Mouse (Mus musculus): ENCODE data around the gene Timm17b. TPM values are rescaled to one million over a fixed set of nuclear protein-coding genes. Genes with fewer than 3 reads are reported as not detected.

Timm17b gene
- 161 and 163 TPM in 2 replicates for polyA plus RNA-seq (2015; fragmentation: Nextera tagmentation; extraction: Ambion mirVana)

DNA sequence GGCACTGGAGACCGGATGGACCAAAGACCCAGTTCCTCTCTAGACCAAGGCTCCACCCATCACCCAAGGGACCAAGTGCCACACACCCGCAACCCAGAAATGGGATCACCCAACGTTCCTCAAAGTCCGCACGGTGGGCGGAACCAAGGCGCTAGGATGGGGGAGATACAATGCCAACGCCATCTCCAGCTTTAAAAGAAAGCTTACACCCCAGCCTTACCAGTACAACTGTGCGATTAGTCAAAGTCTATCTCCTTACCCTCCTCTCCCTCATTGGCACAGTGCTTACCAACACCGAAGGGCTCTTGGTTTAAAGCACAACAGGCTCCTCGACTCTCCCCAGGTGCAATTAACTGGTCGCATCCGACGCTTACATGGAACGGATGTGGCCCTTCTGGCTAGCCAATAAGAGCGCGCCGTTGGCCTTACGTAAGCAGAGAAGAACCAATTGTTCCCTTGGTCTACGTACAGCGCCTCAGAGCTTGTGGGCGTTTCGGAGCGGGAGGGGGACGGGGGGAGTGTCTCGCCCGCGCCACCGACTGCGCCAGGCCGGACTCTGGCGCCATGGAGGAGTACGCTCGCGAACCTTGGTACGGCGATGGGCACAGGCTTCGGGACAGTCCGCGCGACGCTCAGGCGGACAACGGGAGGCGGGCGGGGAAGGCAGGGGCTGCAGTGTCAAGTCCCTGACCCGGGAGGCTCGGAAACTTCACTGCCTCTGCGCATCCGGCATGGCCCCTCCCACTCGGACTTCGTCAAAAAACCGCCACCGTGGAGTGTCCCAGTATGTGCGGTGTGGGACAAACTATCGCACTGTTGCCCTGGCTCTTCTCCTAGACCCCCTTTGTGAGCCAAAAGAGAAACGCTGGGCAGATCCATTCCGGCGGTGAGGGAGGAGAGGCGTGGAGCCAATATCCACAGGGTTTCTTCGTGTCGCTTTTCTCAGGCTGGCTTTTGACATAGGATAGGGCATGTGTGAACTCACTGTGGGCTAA, at the start of gene Timm17b, which contains the start of gene Pqbp1:
TSS of gene Timm17b (plus strand) at position 478 of the 995 bp plus-strand sequence.
TSS of gene Pqbp1 (minus strand) at position 390 of the 995 bp plus-strand sequence.
- 20% methylated on average over 59 of the region's 62 CpGs for WGBS
- H3K27me3 ChIP-seq (replicated peaks; ENCODE audit: control insufficient read depth, insufficient read depth, low read length), result no peaks in the 10 kb centered on the region
- ATAC-seq, result peak; percentile 98

GRCm38 (mm10) chrX:7854578-7854977, 44.6 kb upstream of the Timm17b start:
- no peaks in the 10 kb centered on the region for H3K9me3 ChIP-seq (ENCODE audit: control insufficient read depth, low read length)
- no peaks in the 10 kb centered on the region for H3K27me3 ChIP-seq (replicated peaks; ENCODE audit: control insufficient read depth, insufficient read depth, low read length)
- no peak for ATAC-seq
- no peak overlapping the region for H3K4me3 ChIP-seq (ENCODE audit: low read length)
- no peaks in the 10 kb centered on the region for H3K36me3 ChIP-seq (ENCODE audit: control insufficient read depth, insufficient read depth, low read length)
- H3K27ac ChIP-seq (ENCODE audit: low read depth, low read length), result no peak overlapping the region
- no peak overlapping the region for H3K4me2 ChIP-seq (ENCODE audit: low read length)
- H3K4me1 ChIP-seq (ENCODE audit: control insufficient read depth, insufficient read depth, low read depth, low read length), result no peaks in the 10 kb centered on the region
- no peak overlapping the region for H3K9ac ChIP-seq (ENCODE audit: low read depth, low read length)
- WGBS, result 50% methylated on average over 2 of the region's 2 CpGs

More for the DNA sequence above, at the start of gene Timm17b, which contains the start of gene Pqbp1:
- Histone ChIP-seq H3K9ac (ENCODE audit: low read depth, low read length) (peak within 1 kb of the TSS; percentile 73), H3K4me3 (ENCODE audit: low read length) (peak within 1 kb of the TSS; percentile 48), H3K36me3 (ENCODE audit: control insufficient read depth, insufficient read depth, low read length) (peaks cover 3% of the 10 kb centered on the region), H3K27ac (ENCODE audit: low read depth, low read length) (peak within 1 kb of the TSS; percentile 89), H3K4me1 (ENCODE audit: control insufficient read depth, insufficient read depth, low read depth, low read length) (peaks cover 6% of the 10 kb centered on the region), H3K4me2 (ENCODE audit: low read length) (peak within 1 kb of the TSS; percentile 56), H3K9me3 (ENCODE audit: control insufficient read depth, low read length) (no peaks in the 10 kb centered on the region)

DNA sequence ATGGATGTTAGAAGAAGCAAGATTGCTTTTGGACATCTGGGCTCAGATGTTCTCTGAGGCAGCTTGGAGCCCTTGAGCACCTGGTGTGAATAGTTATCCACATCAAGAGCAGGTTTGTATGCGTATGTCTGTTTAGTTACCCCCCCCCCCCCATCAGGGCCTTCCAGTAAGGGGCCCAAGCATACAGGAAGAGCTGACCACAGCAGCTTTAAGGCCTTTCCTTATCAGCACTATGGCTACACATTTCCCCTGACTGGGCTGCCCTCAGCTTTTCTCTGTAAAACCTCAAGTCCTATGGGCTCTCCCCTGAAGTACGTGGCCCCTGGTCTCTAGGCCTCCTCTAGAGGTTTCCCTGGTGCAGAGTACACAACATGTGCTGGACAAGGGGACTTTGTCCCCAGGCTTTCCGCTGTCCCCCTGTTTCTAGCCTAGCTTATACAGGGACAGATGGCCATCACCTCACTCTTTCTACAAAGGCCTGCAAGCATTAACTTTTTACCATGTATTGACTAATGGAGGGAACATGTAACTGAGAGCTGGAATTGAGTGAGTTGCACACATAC, 39.9 kb upstream of the Timm17b start:
- no peak overlapping the region for H3K4me2 ChIP-seq (ENCODE audit: low read length)
- H3K9me3 ChIP-seq (ENCODE audit: control insufficient read depth, low read length), result no peaks in the 10 kb centered on the region
- WGBS, result 92% methylated on average over 3 of the region's 3 CpGs
- no peak overlapping the region for H3K27ac ChIP-seq (ENCODE audit: low read depth, low read length)
- ATAC-seq, result no peak
- no peaks in the 10 kb centered on the region for H3K36me3 ChIP-seq (ENCODE audit: control insufficient read depth, insufficient read depth, low read length)
- H3K4me3 ChIP-seq (ENCODE audit: low read length), result no peak overlapping the region
- no peaks in the 10 kb centered on the region for H3K4me1 ChIP-seq (ENCODE audit: control insufficient read depth, insufficient read depth, low read depth, low read length)
- no peak overlapping the region for H3K9ac ChIP-seq (ENCODE audit: low read depth, low read length)
- no peaks in the 10 kb centered on the region for H3K27me3 ChIP-seq (replicated peaks; ENCODE audit: control insufficient read depth, insufficient read depth, low read length)

DNA sequence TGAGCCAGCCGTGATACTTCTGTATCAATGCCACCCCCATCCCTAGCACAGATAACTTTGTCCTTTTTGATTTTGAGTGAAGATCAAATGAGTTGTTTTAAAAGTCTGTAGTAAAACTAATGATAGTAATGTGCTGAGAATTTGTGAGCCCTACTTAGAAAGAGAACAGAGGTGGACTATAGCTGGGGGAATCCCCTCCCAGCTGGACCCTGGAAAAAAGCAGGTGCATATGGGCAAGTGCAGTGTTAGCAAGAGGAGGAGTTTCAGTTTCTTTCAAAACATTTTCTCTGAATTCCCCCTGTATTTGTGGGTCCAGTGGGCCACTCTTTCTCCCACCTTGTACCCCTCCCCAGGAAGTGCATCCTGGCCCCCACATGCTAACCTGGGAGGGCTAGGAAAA, 36.0 kb upstream of the Timm17b start:
- no peak overlapping the region for H3K4me2 ChIP-seq (ENCODE audit: low read length)
- WGBS, result 93% methylated on average over 1 of the region's 1 CpGs
- H3K4me1 ChIP-seq (ENCODE audit: control insufficient read depth, insufficient read depth, low read depth, low read length), result no peaks in the 10 kb centered on the region
- H3K9ac ChIP-seq (ENCODE audit: low read depth, low read length), result no peak overlapping the region
- no peak overlapping the region for H3K4me3 ChIP-seq (ENCODE audit: low read length)
- 0 out of 2 replicates have a peak, but pooled peaks cover 4% of the 10 kb centered on the region for H3K36me3 ChIP-seq (ENCODE audit: control insufficient read depth, insufficient read depth, low read length)
- no peaks in the 10 kb centered on the region for H3K9me3 ChIP-seq (ENCODE audit: control insufficient read depth, low read length)
- H3K27ac ChIP-seq (ENCODE audit: low read depth, low read length), result no peak overlapping the region
- no peak for ATAC-seq
- no peaks in the 10 kb centered on the region for H3K27me3 ChIP-seq (replicated peaks; ENCODE audit: control insufficient read depth, insufficient read depth, low read length)

- no peak overlapping the region for H3K4me3 ChIP-seq (ENCODE audit: low read length)
- no peak overlapping the region for H3K27ac ChIP-seq (ENCODE audit: low read depth, low read length)
- WGBS, result 83% methylated on average over 3 of the region's 3 CpGs
- H3K9me3 ChIP-seq (ENCODE audit: control insufficient read depth, low read length), result no peaks in the 10 kb centered on the region
- no peaks in the 10 kb centered on the region for H3K4me1 ChIP-seq (ENCODE audit: control insufficient read depth, insufficient read depth, low read depth, low read length)
- no peak overlapping the region for H3K4me2 ChIP-seq (ENCODE audit: low read length)
- H3K9ac ChIP-seq (ENCODE audit: low read depth, low read length), result no peak overlapping the region
- H3K27me3 ChIP-seq (replicated peaks; ENCODE audit: control insufficient read depth, insufficient read depth, low read length), result no peaks in the 10 kb centered on the region
- ATAC-seq, result no peak
- H3K36me3 ChIP-seq (ENCODE audit: control insufficient read depth, insufficient read depth, low read length), result 0 out of 2 replicates have a peak, but pooled peaks cover 6% of the 10 kb centered on the region
Measured at GRCm38 (mm10) chrX:7864551-7864950, 34.6 kb upstream of the Timm17b start.

DNA sequence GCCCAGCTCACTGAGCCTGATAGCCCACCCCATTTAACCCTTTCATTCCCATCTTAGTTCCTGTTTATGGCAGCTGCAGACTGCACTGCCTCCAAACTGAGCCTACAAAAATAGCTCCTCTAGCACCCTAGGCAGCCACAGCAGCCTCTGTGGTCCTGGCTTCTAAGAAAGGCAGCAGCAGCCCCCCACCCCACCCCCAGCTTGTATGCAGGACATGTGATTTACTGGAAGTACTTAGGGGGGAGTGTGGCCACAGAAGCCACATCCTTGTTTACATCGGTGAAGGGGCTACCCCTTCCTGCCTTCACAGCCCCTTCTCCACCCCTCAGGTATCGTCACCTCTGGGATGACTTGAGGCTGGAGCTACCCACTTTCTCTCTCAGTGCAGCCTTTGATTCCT, 33.8 kb upstream of the Timm17b start:
- ATAC-seq, result no peak
- Histone ChIP-seq H3K27me3 (replicated peaks; ENCODE audit: control insufficient read depth, insufficient read depth, low read length) (no peaks in the 10 kb centered on the region), H3K4me2 (ENCODE audit: low read length) (no peak overlapping the region), H3K9me3 (ENCODE audit: control insufficient read depth, low read length) (no peaks in the 10 kb centered on the region), H3K36me3 (ENCODE audit: control insufficient read depth, insufficient read depth, low read length) (0 out of 2 replicates have a peak, but pooled peaks cover 6% of the 10 kb centered on the region), H3K4me3 (ENCODE audit: low read length) (no peak overlapping the region), H3K9ac (ENCODE audit: low read depth, low read length) (no peak overlapping the region), H3K4me1 (ENCODE audit: control insufficient read depth, insufficient read depth, low read depth, low read length) (no peaks in the 10 kb centered on the region), H3K27ac (ENCODE audit: low read depth, low read length) (no peak overlapping the region)
- WGBS, result 70% methylated on average over 2 of the region's 2 CpGs

GRCm38 (mm10) chrX:7865786-7866185, 33.4 kb upstream of the Timm17b start:
- Histone ChIP-seq H3K36me3 (ENCODE audit: control insufficient read depth, insufficient read depth, low read length) (0 out of 2 replicates have a peak, but pooled peaks cover 6% of the 10 kb centered on the region), H3K4me2 (ENCODE audit: low read length) (no peak overlapping the region), H3K4me3 (ENCODE audit: low read length) (no peak overlapping the region), H3K27me3 (replicated peaks; ENCODE audit: control insufficient read depth, insufficient read depth, low read length) (no peaks in the 10 kb centered on the region), H3K27ac (ENCODE audit: low read depth, low read length) (no peak overlapping the region), H3K9me3 (ENCODE audit: control insufficient read depth, low read length) (no peaks in the 10 kb centered on the region), H3K9ac (ENCODE audit: low read depth, low read length) (no peak overlapping the region), H3K4me1 (ENCODE audit: control insufficient read depth, insufficient read depth, low read depth, low read length) (no peaks in the 10 kb centered on the region)
- WGBS, result 69% methylated on average over 2 of the region's 2 CpGs
- ATAC-seq, result no peak

DNA sequence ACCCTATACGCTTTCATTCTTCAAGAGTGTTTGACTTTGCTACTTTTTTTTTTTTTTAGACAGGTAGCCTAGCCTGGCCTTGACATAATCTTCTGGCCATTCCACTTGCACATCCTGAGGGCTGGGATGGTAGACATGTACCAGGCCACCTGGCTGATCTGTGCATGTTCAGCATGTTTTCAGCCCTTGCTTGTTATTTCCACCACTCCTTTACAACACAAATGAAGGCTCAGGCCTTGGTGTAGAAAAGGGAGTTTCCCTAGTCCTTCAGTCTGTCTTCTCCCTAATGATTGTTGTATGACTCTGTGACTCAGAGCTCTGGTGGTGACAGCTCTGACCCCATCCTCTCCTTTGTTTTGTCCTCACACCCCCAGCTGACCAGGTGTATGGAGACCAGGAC, 32.0 kb upstream of the Timm17b start:
- Histone ChIP-seq H3K36me3 (ENCODE audit: control insufficient read depth, insufficient read depth, low read length) (0 out of 2 replicates have a peak, but pooled peaks cover 6% of the 10 kb centered on the region), H3K9ac (ENCODE audit: low read depth, low read length) (no peak overlapping the region), H3K27ac (ENCODE audit: low read depth, low read length) (no peak overlapping the region), H3K4me3 (ENCODE audit: low read length) (no peak overlapping the region), H3K27me3 (replicated peaks; ENCODE audit: control insufficient read depth, insufficient read depth, low read length) (no peaks in the 10 kb centered on the region), H3K4me2 (ENCODE audit: low read length) (no peak overlapping the region), H3K4me1 (ENCODE audit: control insufficient read depth, insufficient read depth, low read depth, low read length) (no peaks in the 10 kb centered on the region), H3K9me3 (ENCODE audit: control insufficient read depth, low read length) (no peaks in the 10 kb centered on the region)
- ATAC-seq, result no peak
- 100% methylated on average over 1 of the region's 1 CpGs for whole genome bisulfite sequencing

DNA sequence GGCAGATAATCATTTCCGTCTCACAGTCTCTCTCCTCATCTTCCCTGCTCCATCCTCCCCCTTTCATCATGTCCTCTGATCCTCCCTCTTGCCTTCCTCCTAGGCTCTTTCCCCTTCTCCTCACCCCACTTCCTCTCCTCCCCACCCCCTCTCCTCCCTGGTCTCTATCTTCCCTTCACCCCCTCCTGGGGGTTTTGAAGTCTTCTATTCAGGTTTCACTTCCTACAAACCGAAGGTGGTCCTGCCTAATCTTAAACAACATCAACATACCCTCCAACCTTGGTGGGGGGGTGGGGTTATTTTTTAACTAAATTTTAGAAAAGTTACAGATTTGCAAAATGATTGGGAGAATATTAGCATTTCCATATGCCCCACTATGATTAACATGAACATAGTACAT, 30.7 kb upstream of the Timm17b start:
- WGBS, result 47% methylated on average over 2 of the region's 2 CpGs
- ATAC-seq, result no peak
- H3K9ac ChIP-seq (ENCODE audit: low read depth, low read length), result no peak overlapping the region
- H3K4me1 ChIP-seq (ENCODE audit: control insufficient read depth, insufficient read depth, low read depth, low read length), result no peaks in the 10 kb centered on the region
- no peak overlapping the region for H3K27ac ChIP-seq (ENCODE audit: low read depth, low read length)
- no peaks in the 10 kb centered on the region for H3K27me3 ChIP-seq (replicated peaks; ENCODE audit: control insufficient read depth, insufficient read depth, low read length)
- H3K4me2 ChIP-seq (ENCODE audit: low read length), result no peak overlapping the region
- H3K36me3 ChIP-seq (ENCODE audit: control insufficient read depth, insufficient read depth, low read length), result 0 out of 2 replicates have a peak, but pooled peaks cover 6% of the 10 kb centered on the region
- H3K9me3 ChIP-seq (ENCODE audit: control insufficient read depth, low read length), result no peaks in the 10 kb centered on the region
- no peak overlapping the region for H3K4me3 ChIP-seq (ENCODE audit: low read length)
